Mouse (Mus musculus) adrenal gland, postnatal 4 days (tissue): ENCODE results near the gene Ccdc89. TPM values are rescaled to one million over a fixed set of nuclear protein-coding genes. Genes with fewer than 3 reads are reported as not detected.

Source experiments
- DNase-seq, 2 experiments: peaks; one replicate each; pipeline ENCODE4 v3.0.0; 2021 to 2022; ENCODE audit warnings: low spot score in 2 of 2, mixed read lengths in 2 of 2
- total RNA-seq, 2 experiments: library from RNA; stranded (reverse); gene quantifications; 2 replicates each; pipeline ENCODE4 v1.2.3; 2021

The Ccdc89 gene
- total RNA-seq, 2 experiments from 2014 or later: 1.0 to 1.1 TPM

DNA sequence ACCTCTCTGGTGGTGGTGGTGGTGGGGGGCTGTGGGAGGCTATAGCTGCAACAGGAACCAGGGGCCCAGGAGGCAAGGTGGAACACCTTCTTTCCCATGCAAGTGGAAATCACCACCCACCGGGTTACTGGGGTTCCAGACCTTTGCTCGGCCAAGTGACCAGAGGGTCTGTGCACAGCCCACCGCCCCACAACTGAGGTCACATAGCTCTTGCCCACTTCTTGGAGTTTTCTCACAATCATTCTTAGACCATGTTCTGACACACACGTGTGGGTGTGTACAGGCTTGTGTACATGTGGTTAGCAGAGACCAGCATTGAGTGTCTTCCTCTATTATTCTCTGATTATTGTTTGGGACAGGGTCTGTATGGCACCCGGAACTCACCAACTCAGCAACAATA is 35.1 kb downstream of the Ccdc89 start:
- no peak for DNase-seq

DNA sequence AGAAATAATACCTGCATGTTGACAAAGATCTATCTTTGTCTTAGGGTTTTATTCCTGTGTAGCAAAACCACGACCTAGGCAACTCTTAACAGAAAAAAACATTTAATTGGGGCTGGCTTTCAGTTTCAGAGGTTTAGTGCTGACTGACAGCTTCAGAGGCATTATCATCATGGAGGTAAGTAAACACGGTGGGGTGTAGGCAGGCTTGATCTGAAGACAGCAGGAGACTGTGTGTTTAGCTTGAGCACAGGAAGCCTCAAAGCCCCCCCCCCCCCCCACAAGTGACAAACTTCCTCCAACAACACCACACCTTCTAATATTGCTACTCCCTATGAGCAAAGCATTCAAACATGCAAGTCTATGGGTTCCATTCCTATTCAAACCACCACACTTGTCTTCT is 47.1 kb downstream of the Ccdc89 start:
- DNase-seq: no peak

DNA sequence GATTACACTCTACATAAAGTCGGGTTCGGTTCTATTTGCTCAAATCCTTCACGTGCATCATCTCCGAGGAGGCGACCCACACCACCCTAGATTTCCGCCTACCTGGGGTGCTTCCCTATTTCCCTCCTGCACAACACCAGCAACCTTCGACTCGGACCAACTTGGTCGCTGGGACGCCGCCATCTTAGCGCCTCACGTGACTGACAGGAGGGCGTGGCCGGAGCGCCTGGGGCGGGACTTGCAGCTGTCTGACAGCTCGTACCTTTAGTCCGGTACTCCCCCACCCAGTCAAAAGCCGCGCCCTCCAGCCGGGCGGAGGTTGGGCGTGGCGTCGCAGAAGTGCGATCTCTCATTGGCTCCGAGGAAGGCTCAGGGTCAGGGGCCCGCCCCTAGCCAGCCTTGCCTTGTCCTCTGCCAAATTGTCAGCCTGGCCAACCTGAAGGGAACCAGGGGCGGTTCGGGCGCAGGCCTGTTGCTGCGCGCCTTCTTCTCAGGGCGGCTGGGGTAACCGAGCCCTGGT is 49.5 kb downstream of the Ccdc89 start, which contains the start of gene Tmem126b:
TSS of gene Tmem126b (minus strand) at position 209 of the 520 bp plus-strand sequence.
- DNase-seq: peak; percentile 94 to 98

DNA sequence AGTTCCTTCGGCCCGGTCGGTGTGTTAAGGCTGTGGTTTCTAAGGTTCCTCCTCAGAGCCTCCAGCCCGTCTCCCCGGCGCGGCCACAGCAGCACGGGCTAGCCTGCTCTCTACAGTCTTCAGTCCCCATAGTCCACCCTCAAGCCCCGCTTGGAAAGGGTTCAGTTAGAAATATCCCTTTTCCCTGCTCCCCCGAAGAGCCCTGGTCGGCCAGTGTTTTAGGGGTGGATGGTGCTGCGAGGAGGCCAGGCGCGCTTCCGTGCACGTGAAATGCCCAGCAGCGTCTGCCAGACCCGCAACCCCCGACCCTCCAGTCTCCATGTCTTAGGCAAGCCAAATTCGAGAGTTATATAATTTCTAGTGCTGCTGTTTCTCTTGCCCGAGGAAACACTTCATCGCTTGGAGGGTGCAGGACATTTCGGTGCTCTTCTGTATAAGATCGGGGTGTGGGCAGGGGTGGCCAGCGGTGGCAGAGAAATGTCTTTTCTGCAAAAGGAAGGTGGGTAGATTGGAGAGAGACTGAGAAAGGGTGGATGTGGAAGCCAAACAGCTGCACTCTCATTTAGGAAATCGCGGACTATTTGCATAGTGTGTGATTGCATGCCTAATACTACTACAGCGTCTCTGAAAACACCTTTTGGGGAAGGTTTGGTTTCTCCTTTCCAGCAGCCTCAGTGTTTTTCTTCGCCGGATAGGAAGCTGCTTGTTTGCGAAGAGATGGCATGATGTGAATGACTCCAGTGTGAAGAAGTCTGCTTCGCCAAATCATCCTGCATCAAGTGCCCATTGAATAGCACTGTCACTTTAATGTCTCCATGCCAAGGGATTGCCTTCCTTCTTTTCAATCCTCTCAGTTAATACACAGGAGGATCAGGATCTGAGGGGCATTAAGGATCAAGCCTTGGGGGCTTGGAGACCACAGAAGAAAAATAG is 50.2 kb downstream of the Ccdc89 start, which contains the start of gene Dlg2:
TSS of gene Dlg2 (plus strand) at position 360 of the 933 bp plus-strand sequence.
- no peak for DNase-seq

Other genes starting within 250 kb of the Ccdc89 start
- gene Ccdc83, start 160.8 kb upstream of the Ccdc89 start, total RNA-seq: not detected
- 10 to 100 TPM in 1 of 2 experiments, 1 to 10 TPM in 1; 9.1 to 17.2 TPM for gene Sytl2, start 124.3 kb upstream of the Ccdc89 start, total RNA-seq
- 10 to 100 TPM; 82.8 to 90.3 TPM for gene Crebzf, start 16.2 kb downstream of the Ccdc89 start, total RNA-seq
- 10 to 100 TPM; 47.8 to 55.6 TPM for gene Tmem126a, start 30.7 kb downstream of the Ccdc89 start, total RNA-seq
- gene Tmem126b, start 49.4 kb downstream of the Ccdc89 start, total RNA-seq: 10 to 100 TPM; 19.0 to 19.3 TPM
- 10 to 100 TPM; 82.3 to 86.9 TPM for gene Dlg2, start 50.1 kb downstream of the Ccdc89 start, total RNA-seq